Mouse (Mus musculus): ENCODE data around the gene Ugt1a6a. TPM values are rescaled to one million over a fixed set of nuclear protein-coding genes. Genes with fewer than 3 reads are reported as not detected.
A peak's percentile ranks its signal among the peaks of the same experiment; 100 is the strongest.
"Not testable (repeated sequence)": the region's sequence is repeated elsewhere in the genome, so short reads cannot be mapped to it uniquely, and the experiment has no call there.

Ugt1a6a gene
- polyA plus RNA-seq, 1 experiment from 2014 or later = 23.8 TPM

DNA sequence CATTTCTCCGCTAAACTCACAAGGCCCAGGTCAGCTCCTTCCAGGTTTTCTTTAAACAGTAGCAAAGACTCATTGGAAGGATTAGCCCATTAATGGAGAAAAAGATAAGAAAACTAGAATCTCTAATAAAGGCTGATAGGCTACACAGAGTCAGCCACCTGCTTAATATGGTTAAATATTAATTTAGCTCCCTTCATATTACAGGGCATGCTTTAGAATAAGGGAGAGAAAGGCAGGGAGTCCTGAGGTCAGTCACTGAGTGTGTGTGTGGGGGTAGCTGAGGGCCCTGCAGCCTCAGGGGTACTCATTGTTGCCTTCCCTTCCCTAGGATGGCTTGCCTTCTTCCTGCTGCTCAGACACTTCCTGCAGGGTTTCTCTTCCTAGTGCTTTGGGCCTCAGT, 3.5 kb downstream of the Ugt1a6a start:
- H3K4me2 ChIP-seq (replicated peaks; ENCODE audit: low read depth, low read length) = no peak overlapping the region
- H3K27ac ChIP-seq (ENCODE audit: low read length) = no peak overlapping the region
- H3K4me1 ChIP-seq (ENCODE audit: control insufficient read depth, insufficient read depth, low read length) = peaks cover 2% of the 10 kb centered on the region; the same call in 1 of the 2 replicates
- no peak overlapping the region for H3K9ac ChIP-seq (replicated peaks; ENCODE audit: low read depth, low read length)
- WGBS = 85% methylated on average over 1 of the region's 1 CpGs
- no peaks in the 10 kb centered on the region for H3K9me3 ChIP-seq (ENCODE audit: control insufficient read depth, low read depth, low read length)
- H3K36me3 ChIP-seq (ENCODE audit: control insufficient read depth, insufficient read depth, low read length) = no peaks in the 10 kb centered on the region
- no peak for ATAC-seq (ENCODE audit: insufficient number of reproducible peaks, insufficient read depth, low FRiP score, low read depth)
- H3K27me3 ChIP-seq (ENCODE audit: control insufficient read depth, insufficient read depth, low read length) = no peaks in the 10 kb centered on the region
- no peak overlapping the region for H3K4me3 ChIP-seq (ENCODE audit: low read depth, low read length)

DNA sequence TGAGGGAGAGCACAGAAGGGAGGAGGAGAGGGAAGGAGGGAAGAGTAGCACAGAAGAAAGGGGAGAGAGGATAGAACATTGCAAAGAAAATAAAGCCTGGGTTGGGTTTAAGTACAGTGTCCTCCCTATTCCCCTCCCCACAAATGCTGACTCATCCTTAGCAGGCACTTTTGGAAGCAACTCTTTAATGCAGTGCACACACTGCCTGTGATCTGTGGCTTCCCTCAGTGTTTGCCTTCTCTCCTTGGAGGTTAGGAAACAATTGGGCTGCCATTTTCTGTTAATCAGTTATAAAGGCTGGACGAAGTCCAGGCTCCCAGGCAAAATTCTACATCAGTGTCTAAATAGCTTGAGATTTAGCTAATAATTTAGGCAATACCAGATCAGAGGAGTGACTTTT, 5.9 kb downstream of the Ugt1a6a start:
- H3K4me2 ChIP-seq (replicated peaks; ENCODE audit: low read depth, low read length) = not testable (repeated sequence)

DNA sequence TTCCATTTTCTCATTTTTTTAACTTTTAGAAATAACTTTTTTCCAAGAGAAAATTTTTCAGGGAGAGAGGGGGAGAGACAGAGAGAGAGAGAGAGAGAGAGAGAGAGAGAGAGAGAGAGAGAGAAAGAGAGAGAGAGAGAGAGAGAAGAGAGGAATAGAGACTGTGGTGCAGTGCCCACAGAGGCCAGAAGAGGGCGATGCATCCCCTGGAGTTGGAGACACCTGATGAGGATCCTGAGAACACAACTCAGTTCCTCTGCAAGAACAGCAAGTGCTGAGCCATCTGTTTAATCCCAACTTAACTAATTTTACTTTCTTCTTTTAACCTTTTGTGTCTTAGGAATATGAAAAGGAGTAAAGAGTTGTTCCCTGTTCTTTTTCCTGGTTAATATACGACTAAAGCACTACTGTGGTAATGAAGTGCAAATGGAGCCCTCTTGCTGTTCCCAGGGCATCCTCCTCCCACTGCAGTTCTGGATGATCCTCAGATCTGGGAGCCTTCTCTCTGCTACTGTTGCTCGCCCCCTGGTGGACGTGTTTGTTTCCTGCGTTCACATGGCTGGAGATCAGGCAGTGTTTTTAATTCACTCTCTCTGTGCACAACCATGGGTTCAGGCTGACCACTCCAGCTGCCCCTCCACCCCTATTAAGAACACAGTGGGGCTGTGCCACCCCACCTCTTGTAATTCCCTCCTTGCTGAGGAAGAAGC, 9.5 kb downstream of the Ugt1a6a start:
- H3K27me3 ChIP-seq (ENCODE audit: control insufficient read depth, insufficient read depth, low read length); H3K9me3 ChIP-seq (ENCODE audit: control insufficient read depth, low read depth, low read length); H3K27ac ChIP-seq (ENCODE audit: low read length); H3K9ac ChIP-seq (replicated peaks; ENCODE audit: low read depth, low read length); H3K4me3 ChIP-seq (ENCODE audit: low read depth, low read length); H3K4me1 ChIP-seq (ENCODE audit: control insufficient read depth, insufficient read depth, low read length); H3K36me3 ChIP-seq (ENCODE audit: control insufficient read depth, insufficient read depth, low read length); H3K4me2 ChIP-seq (replicated peaks; ENCODE audit: low read depth, low read length): not testable (repeated sequence)
- peak; percentile 33; the same call in 1 of the 2 replicates for ATAC-seq (ENCODE audit: insufficient number of reproducible peaks, insufficient read depth, low FRiP score, low read depth)
- 3% methylated on average over 5 of the region's 5 CpGs for WGBS

More for the DNA sequence above, 5.9 kb downstream of the Ugt1a6a start:
- not testable (repeated sequence) for H3K27me3 ChIP-seq (ENCODE audit: control insufficient read depth, insufficient read depth, low read length); H3K4me1 ChIP-seq (ENCODE audit: control insufficient read depth, insufficient read depth, low read length); H3K36me3 ChIP-seq (ENCODE audit: control insufficient read depth, insufficient read depth, low read length); H3K9ac ChIP-seq (replicated peaks; ENCODE audit: low read depth, low read length); H3K27ac ChIP-seq (ENCODE audit: low read length); H3K9me3 ChIP-seq (ENCODE audit: control insufficient read depth, low read depth, low read length); H3K4me3 ChIP-seq (ENCODE audit: low read depth, low read length)
- WGBS = 54% methylated on average over 1 of the region's 1 CpGs
- peak; percentile 83; the same call in 1 of the 2 replicates for ATAC-seq (ENCODE audit: insufficient number of reproducible peaks, insufficient read depth, low FRiP score, low read depth)

DNA sequence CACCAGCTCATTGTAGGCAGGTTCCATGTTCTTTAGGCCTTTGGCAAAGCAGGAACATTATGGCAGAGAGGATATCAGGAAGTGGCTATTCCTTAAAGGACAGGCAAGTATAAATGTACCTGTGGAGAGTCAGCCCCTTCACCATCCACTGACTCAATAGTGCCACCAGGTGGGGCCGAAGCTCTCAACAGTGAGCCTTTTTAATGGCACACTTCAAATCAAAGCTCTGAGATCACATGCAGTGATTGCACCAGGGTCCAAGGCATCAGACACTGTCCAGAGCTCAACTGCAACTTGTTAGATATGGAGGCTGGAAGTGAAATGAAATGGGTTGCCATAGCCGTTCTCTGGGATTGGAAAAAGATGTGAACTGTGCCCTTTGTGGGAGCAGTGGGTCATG, 10.7 kb downstream of the Ugt1a6a start:
- H3K36me3 ChIP-seq (ENCODE audit: control insufficient read depth, insufficient read depth, low read length); H3K4me1 ChIP-seq (ENCODE audit: control insufficient read depth, insufficient read depth, low read length); H3K4me3 ChIP-seq (ENCODE audit: low read depth, low read length); H3K27me3 ChIP-seq (ENCODE audit: control insufficient read depth, insufficient read depth, low read length); H3K27ac ChIP-seq (ENCODE audit: low read length); ATAC-seq (ENCODE audit: insufficient number of reproducible peaks, insufficient read depth, low FRiP score, low read depth); H3K9me3 ChIP-seq (ENCODE audit: control insufficient read depth, low read depth, low read length); H3K9ac ChIP-seq (replicated peaks; ENCODE audit: low read depth, low read length); H3K4me2 ChIP-seq (replicated peaks; ENCODE audit: low read depth, low read length): not testable (repeated sequence)
- 66% methylated on average over 2 of the region's 2 CpGs for WGBS

DNA sequence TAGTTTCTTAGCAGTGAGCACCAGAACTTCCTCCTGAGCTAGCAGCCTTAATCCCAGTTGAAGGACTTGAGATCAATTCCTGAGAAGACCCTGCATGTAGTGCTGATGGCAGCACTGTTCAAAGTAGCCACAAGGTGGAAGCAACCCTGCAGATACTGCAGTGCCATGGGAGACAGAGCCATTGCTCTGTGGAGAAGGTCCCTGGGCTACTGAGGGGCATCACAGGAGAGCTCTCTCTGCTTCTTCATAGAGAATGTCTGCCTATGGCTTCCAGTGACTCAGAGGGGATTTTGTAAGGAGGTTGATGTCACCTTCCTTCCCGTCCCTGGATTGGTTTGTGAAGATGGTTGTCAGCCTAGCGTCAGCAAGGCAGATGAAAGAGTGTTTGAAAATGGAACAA, 15.5 kb downstream of the Ugt1a6a start:
- H3K4me2 ChIP-seq (replicated peaks; ENCODE audit: low read depth, low read length); H3K4me3 ChIP-seq (ENCODE audit: low read depth, low read length); H3K36me3 ChIP-seq (ENCODE audit: control insufficient read depth, insufficient read depth, low read length); H3K4me1 ChIP-seq (ENCODE audit: control insufficient read depth, insufficient read depth, low read length); H3K9ac ChIP-seq (replicated peaks; ENCODE audit: low read depth, low read length); H3K27me3 ChIP-seq (ENCODE audit: control insufficient read depth, insufficient read depth, low read length); H3K9me3 ChIP-seq (ENCODE audit: control insufficient read depth, low read depth, low read length); ATAC-seq (ENCODE audit: insufficient number of reproducible peaks, insufficient read depth, low FRiP score, low read depth); H3K27ac ChIP-seq (ENCODE audit: low read length): not testable (repeated sequence)
- WGBS = 59% methylated on average over 2 of the region's 2 CpGs

DNA sequence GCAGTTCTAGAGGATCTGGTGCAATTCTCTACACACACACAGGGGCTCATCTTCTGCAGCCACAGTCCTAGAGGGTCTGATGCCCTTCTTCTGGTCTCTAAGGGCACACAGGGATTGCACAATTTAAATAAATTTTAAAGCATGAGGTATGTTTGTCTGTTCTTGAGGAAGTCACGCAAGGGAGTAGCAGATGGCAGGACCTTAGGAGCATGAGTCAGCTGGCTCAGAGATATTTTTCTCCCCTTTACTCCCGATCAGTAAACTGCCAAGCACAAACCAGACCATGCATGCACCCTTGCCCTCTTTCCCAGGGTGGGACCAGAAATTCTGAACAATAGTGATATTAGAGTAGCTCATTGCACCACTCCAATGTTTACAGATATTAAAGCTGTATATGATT, 23.8 kb downstream of the Ugt1a6a start:
- H3K27me3 ChIP-seq (ENCODE audit: control insufficient read depth, insufficient read depth, low read length) = no peaks in the 10 kb centered on the region
- WGBS = 60% methylated on average over 2 of the region's 2 CpGs
- H3K36me3 ChIP-seq (ENCODE audit: control insufficient read depth, insufficient read depth, low read length) = no peaks in the 10 kb centered on the region
- H3K4me1 ChIP-seq (ENCODE audit: control insufficient read depth, insufficient read depth, low read length) = no peaks in the 10 kb centered on the region
- H3K9ac ChIP-seq (replicated peaks; ENCODE audit: low read depth, low read length) = no peak overlapping the region
- ATAC-seq (ENCODE audit: insufficient number of reproducible peaks, insufficient read depth, low FRiP score, low read depth) = no peak
- H3K4me2 ChIP-seq (replicated peaks; ENCODE audit: low read depth, low read length) = no peak overlapping the region
- H3K27ac ChIP-seq (ENCODE audit: low read length) = no peak overlapping the region
- no peaks in the 10 kb centered on the region for H3K9me3 ChIP-seq (ENCODE audit: control insufficient read depth, low read depth, low read length)
- no peak overlapping the region for H3K4me3 ChIP-seq (ENCODE audit: low read depth, low read length)

DNA sequence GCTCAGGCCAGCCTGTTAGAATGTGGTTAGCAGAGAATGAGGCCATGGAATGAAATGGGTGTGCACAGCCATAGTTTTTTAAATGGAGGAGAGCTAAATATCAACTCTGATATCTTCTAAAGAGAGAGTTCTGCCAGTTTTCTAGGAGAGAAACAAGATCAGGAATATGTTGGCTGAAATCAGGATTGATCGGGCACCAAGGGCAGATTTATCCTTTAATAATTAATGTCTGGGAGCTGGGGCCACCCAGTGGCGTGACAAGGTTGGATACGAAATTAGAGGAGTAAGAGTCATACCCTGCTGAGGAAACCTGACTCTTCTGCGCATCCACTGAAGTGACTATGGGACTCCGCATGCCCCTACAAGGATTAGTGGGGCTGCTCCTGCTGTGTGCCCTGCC, 31.1 kb downstream of the Ugt1a6a start, which contains the start of gene Ugt1a5:
Gene Ugt1a5 (plus strand): TSS at position 302 of the 400 bp plus-strand sequence.
- ATAC-seq (ENCODE audit: insufficient number of reproducible peaks, insufficient read depth, low FRiP score, low read depth) = no peak
- no peak within 1 kb of the TSS for H3K4me2 ChIP-seq (replicated peaks; ENCODE audit: low read depth, low read length)
- no peak within 1 kb of the TSS for H3K27ac ChIP-seq (ENCODE audit: low read length)
- H3K36me3 ChIP-seq (ENCODE audit: control insufficient read depth, insufficient read depth, low read length) = no peaks in the 10 kb centered on the region
- no peak within 1 kb of the TSS for H3K9ac ChIP-seq (replicated peaks; ENCODE audit: low read depth, low read length)
- H3K4me3 ChIP-seq (ENCODE audit: low read depth, low read length) = no peak within 1 kb of the TSS
- no peaks in the 10 kb centered on the region for H3K4me1 ChIP-seq (ENCODE audit: control insufficient read depth, insufficient read depth, low read length)
- no peaks in the 10 kb centered on the region for H3K9me3 ChIP-seq (ENCODE audit: control insufficient read depth, low read depth, low read length)
- 76% methylated on average over 5 of the region's 5 CpGs for WGBS
- H3K27me3 ChIP-seq (ENCODE audit: control insufficient read depth, insufficient read depth, low read length) = no peaks in the 10 kb centered on the region

DNA sequence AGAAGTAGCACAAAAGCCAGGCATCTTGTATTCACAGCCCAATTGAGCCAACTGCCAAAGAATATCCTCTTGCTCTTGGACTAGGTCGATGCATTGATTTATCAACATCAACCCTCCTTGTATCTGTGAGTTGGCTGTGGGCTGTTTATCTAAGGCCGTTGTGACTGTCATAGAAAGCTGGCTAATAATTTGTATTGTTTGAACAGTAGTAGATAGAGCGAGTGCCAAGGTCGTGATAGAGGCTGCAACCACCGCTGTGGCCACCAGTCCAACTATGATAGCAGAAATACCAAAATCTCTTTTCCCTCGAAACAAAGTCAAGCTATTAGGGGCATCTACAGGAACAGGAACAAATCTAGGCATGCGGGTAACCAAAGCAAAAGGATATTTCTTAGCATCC, 37.6 kb downstream of the Ugt1a6a start:
- H3K4me3 ChIP-seq (ENCODE audit: low read depth, low read length); ATAC-seq (ENCODE audit: insufficient number of reproducible peaks, insufficient read depth, low FRiP score, low read depth); H3K27ac ChIP-seq (ENCODE audit: low read length); H3K9me3 ChIP-seq (ENCODE audit: control insufficient read depth, low read depth, low read length); H3K4me1 ChIP-seq (ENCODE audit: control insufficient read depth, insufficient read depth, low read length); H3K9ac ChIP-seq (replicated peaks; ENCODE audit: low read depth, low read length); H3K27me3 ChIP-seq (ENCODE audit: control insufficient read depth, insufficient read depth, low read length); H3K36me3 ChIP-seq (ENCODE audit: control insufficient read depth, insufficient read depth, low read length); H3K4me2 ChIP-seq (replicated peaks; ENCODE audit: low read depth, low read length): not testable (repeated sequence)
- 83% methylated on average over 5 of the region's 7 CpGs for WGBS

DNA sequence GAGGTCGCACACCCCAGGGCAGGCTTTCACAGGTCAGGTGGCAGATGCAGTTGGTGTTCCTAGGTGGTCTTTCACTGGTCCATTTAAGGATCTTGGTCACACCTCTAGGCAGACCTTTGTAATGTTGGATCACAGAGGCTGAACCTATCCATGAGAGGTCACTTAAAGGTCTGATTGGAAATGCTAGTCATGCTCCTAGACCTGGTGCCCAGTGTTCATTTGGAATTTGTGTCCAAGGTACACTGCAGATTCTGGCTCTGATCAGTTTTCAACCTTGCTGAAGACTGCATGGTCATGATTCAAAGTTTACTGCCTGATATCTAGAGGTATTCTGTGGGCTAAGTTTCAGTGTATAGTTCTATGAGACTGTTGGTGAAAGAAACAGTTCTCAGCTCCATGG, 45.0 kb downstream of the Ugt1a6a start:
- Histone ChIP-seq H3K4me3 (ENCODE audit: low read depth, low read length) (no peak overlapping the region), H3K9ac (replicated peaks; ENCODE audit: low read depth, low read length) (no peak overlapping the region), H3K9me3 (ENCODE audit: control insufficient read depth, low read depth, low read length) (peaks cover 17% of the 10 kb centered on the region), H3K27ac (ENCODE audit: low read length) (no peak overlapping the region), H3K4me2 (replicated peaks; ENCODE audit: low read depth, low read length) (no peak overlapping the region), H3K4me1 (ENCODE audit: control insufficient read depth, insufficient read depth, low read length) (no peaks in the 10 kb centered on the region), H3K27me3 (ENCODE audit: control insufficient read depth, insufficient read depth, low read length) (no peaks in the 10 kb centered on the region), H3K36me3 (ENCODE audit: control insufficient read depth, insufficient read depth, low read length) (no peaks in the 10 kb centered on the region)
- WGBS = 93% methylated on average over 1 of the region's 1 CpGs
- no peak for ATAC-seq (ENCODE audit: insufficient number of reproducible peaks, insufficient read depth, low FRiP score, low read depth)

Data from stomach, embryonic 14.5 days (tissue).